Mouse (Mus musculus): Measurements from ENCODE around the gene Abcc3.

DNA sequence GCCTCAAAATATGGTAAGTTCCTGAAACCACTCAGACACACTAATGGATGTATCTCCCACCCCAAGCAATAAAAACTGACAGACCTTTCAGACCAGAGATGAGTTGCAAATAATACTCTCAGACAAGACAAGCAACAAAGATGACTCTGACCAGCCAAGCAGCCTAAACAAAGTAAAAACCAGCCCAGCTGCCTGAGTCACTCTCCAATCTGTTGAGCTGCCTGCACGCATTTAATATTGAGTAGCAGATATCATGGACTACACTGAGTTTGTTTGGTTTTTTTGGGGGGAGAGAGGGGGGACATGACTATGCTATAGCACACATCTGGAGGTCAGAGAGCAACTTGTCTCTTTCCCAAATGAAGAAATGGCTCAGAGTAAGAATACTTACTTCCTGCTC is 77.5 kb downstream of the Abcc3 start:
- TF ChIP-seq CTCF (IDR thresholded peaks at IDR 0.05) (no peak), EP300 (IDR thresholded peaks at IDR 0.05) (no peak)
